Mouse (Mus musculus): ENCODE measurements at regions not wholly inside any gene's neighbourhood (a gene's known extent, or its start where the extent isn't known, plus 50 kb on each side); places are given as distances from the start of the nearest gene placed in this dataset.

DNA sequence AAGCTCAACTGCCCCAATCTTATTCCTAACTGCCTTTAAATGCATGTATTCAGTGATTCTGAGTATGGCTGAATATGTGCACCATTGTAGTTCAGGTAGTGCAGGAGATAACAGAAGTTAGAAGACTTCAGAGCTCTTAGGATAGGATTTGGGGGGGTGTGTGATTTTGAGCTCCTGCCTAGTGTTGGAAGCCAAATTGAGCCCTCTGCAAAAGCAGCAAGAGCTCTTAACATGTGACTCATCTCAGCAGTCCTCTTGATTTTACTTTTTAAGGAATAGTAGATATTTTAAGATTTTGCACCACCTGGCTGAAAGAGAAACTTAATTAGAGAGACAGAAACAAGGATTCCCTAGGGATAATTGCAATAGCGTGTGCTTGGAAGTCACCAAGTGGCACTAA is 277.3 kb upstream of the Gm597 start:
- CTCF ChIA-PET = no interaction called here

DNA sequence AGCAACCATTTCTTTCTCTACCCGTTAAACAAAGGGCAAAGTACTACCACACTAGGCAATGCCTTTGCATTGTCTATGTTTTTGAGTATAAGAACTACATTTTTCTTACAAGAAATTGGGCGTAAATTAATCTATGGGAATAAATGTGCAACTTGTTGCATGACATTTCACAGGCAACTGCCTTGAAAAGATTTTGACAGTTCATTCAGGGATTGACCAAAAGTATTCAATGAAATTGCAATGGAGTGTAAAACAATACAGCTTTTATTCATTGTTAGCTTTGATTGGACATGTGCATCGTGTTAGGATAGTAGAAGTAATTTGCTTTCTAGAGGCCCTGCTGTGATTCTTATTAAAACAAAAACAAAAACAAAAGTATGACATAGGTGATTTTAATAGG is 233.7 kb upstream of the Gm597 start:
- CTCF ChIA-PET = no interaction called here

DNA sequence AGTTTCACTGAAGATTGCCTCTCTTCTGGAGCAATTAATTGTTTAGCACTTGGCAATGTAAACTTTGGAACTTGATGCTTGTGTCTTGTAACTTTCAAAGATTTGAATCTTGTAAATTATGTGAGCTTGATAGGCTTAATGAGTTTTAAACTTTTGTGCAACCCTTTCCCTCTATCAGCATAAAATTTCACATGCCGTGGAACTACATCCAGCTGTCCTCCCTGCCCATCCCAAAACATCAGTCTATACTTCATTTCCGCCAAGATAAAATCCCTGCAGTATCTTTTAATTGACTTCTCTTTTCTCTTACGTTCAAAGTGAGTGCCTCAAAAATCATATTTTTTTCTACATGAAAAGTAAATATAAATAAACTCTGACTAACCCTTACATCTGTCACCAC is 221.1 kb upstream of the Gm597 start:
- CTCF ChIA-PET = no interaction called here

DNA sequence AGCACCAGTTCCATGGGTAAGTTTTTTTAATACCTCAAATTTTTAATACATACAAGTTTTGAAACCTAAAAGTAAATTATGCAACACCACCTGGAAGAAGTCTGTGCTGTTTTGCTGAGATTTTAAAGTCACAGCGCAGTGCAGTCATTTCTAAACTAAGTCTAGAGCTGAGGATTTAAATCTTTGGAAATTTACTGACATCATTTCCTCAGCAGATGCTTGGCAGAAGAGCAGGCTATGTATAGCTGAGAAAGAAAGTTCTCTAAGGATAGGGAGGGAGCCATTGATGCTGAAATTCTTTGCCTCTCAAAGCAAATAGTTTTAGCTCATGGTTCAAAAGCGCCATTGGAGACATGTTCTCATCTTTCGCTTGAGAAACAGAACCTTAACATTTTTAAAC is 190.9 kb upstream of the Gm597 start:
- CTCF ChIA-PET = interaction anchor here (0.6 kb wide), 1 partner anchor 29 kb away, joined by 6 read pairs; no protein-coding TSS in a partner anchor
